Mouse (Mus musculus) liver, embryonic 12.5 days (tissue): ENCODE data around the gene St8sia6. TPM values are rescaled to one million over a fixed set of nuclear protein-coding genes. Genes with fewer than 3 reads are reported as not detected.

Source experiments
- polyA plus RNA-seq: library from polyadenylated mRNA; unstranded; fragments of >200 nt; fragmentation: Nextera tagmentation; extraction: Ambion mirVana; gene quantifications from 2 replicates; pipeline ENCODE4 v1.2.1, GENCODE M21; 2016

St8sia6 gene
- polyA plus RNA-seq, 1 experiment from 2014 or later = 0.02 TPM

Other genes with a start within 250 kb of the St8sia6 start
- 6.3 and 6.6 TPM in 2 replicates for gene Trdmt1, start 249.4 kb downstream of the St8sia6 start, polyA plus RNA-seq
- gene Vim, start 220.1 kb downstream of the St8sia6 start, polyA plus RNA-seq = 114 and 120 TPM in 2 replicates